Mouse (Mus musculus) spleen, adult 2 months (tissue): ENCODE data around the gene Dnajb4. TPM values are rescaled to one million over a fixed set of nuclear protein-coding genes. Genes with fewer than 3 reads are reported as not detected.

ENCODE experiments used
- DNase-seq, 2 experiments: peaks; one replicate each; pipeline versions ENCODE4 v3.0.0 to v3.0.0-alpha.2; 2012 to 2021; ENCODE audit warnings: low spot score in 2 of 2, low read depth in 1 of 2
- H3K27ac ChIP-seq: fragments of 200-500 bp; 2 replicates; pipeline ENCODE4 v1.5.1; 2012; ENCODE audit warnings: low read length, inconsistent platforms; ENCODE audit not compliant: insufficient read depth
- H3K27me3 ChIP-seq: fragments of 200-500 bp; 2 replicates; pipeline ENCODE4 v1.6.1; 2012; ENCODE audit warnings: mild to moderate bottlenecking, moderate library complexity, low read length, inconsistent platforms; ENCODE audit not compliant: control insufficient read depth, insufficient read depth
- H3K36me3 ChIP-seq: fragments of 200-500 bp; 2 replicates; pipeline ENCODE4 v1.6.1; 2012; ENCODE audit warnings: mild to moderate bottlenecking, low read length, inconsistent platforms; ENCODE audit not compliant: control insufficient read depth, insufficient read depth
- H3K4me1 ChIP-seq: fragments of 200-500 bp; 2 replicates; pipeline ENCODE4 v1.6.1; 2011; ENCODE audit warnings: inconsistent platforms; ENCODE audit not compliant: control insufficient read depth, insufficient read depth, insufficient read length
- H3K4me3 ChIP-seq: fragments of 200-500 bp; 2 replicates; pipeline ENCODE4 v1.5.1; 2011; ENCODE audit warnings: mild to moderate bottlenecking, inconsistent platforms; ENCODE audit not compliant: insufficient read depth, insufficient read length; ENCODE audit errors: extremely low read depth
- CTCF ChIP-seq: fragments of 200-500 bp; IDR thresholded peaks from 2 replicates; pipeline ENCODE4 v1.5.1; 2011; ENCODE audit warnings: mild to moderate bottlenecking, inconsistent platforms; ENCODE audit not compliant: insufficient read depth, insufficient read length, insufficient replicate concordance; ENCODE audit errors: extremely low read depth
- POLR2A ChIP-seq: fragments of 200-500 bp; IDR thresholded peaks from 2 replicates; pipeline ENCODE4 v1.6.1; 2011; ENCODE audit warnings: low read depth, low read length, inconsistent platforms
- WGBS: fragments of 180-500 bp; shearing (Covaris S2); methylation state at CpG from one replicate; pipeline ENCODE4 v1.1.7; 2018; 5-methylcytosine and 5-hydroxymethylcytosine counted together
- polyA plus RNA-seq: library from polyadenylated mRNA; depleted of rRNA; stranded (reverse); fragments of >200 nt; gene quantifications from 2 replicates; pipeline ENCODE4 v1.2.3, GENCODE M21; 2012

Dnajb4 gene
- polyA plus RNA-seq, 1 experiment = 2.4 TPM

- H3K4me3 ChIP-seq = no peak overlapping the region
- no peaks in the 10 kb centered on the region for H3K27me3 ChIP-seq
- DNase-seq = no peak
- H3K36me3 ChIP-seq = no peaks in the 10 kb centered on the region
- TF ChIP-seq POLR2A = no peak
- TF ChIP-seq CTCF = no peak
- H3K4me1 ChIP-seq = no peaks in the 10 kb centered on the region
- no peak overlapping the region for H3K27ac ChIP-seq
- 89% methylated on average over 23 of the region's 23 CpGs for WGBS
Observed at GRCm38 (mm10) chr3:152156816-152157496, 53.1 kb downstream of the Dnajb4 start.

GRCm38 (mm10) chr3:152155296-152155948, 54.7 kb downstream of the Dnajb4 start:
- Histone ChIP-seq H3K36me3 (no peaks in the 10 kb centered on the region), H3K27me3 (no peaks in the 10 kb centered on the region), H3K4me1 (no peaks in the 10 kb centered on the region), H3K27ac (no peak overlapping the region), H3K4me3 (no peak overlapping the region)
- TF ChIP-seq POLR2A (no peak), CTCF (no peak)
- no peak for DNase-seq
- 87% methylated on average over 11 of the region's 11 CpGs for WGBS

GRCm38 (mm10) chr3:152154095-152154494, 56.0 kb downstream of the Dnajb4 start:
- no peak for TF ChIP-seq CTCF
- TF ChIP-seq POLR2A = no peak
- Histone ChIP-seq H3K27ac (no peak overlapping the region), H3K36me3 (no peaks in the 10 kb centered on the region), H3K27me3 (no peaks in the 10 kb centered on the region), H3K4me3 (no peak overlapping the region), H3K4me1 (no peaks in the 10 kb centered on the region)
- WGBS = 84% methylated on average over 5 of the region's 5 CpGs
- no peak for DNase-seq

- H3K27me3 ChIP-seq = no peaks in the 10 kb centered on the region
- H3K4me3 ChIP-seq = no peak overlapping the region
- no peak overlapping the region for H3K27ac ChIP-seq
- no peaks in the 10 kb centered on the region for H3K36me3 ChIP-seq
- no peak for DNase-seq
- H3K4me1 ChIP-seq = no peaks in the 10 kb centered on the region
- WGBS = 93% methylated on average over 2 of the region's 2 CpGs
- TF ChIP-seq CTCF (no peak), POLR2A (no peak)
Observed at GRCm38 (mm10) chr3:152153152-152153551, 57.0 kb downstream of the Dnajb4 start.

GRCm38 (mm10) chr3:152152483-152152804, 57.7 kb downstream of the Dnajb4 start:
- no peaks in the 10 kb centered on the region for H3K27me3 ChIP-seq
- H3K4me1 ChIP-seq = no peaks in the 10 kb centered on the region
- no peak for TF ChIP-seq POLR2A
- TF ChIP-seq CTCF = no peak
- H3K27ac ChIP-seq = no peak overlapping the region
- WGBS = 100% methylated on average over 1 of the region's 1 CpGs
- no peak overlapping the region for H3K4me3 ChIP-seq
- no peaks in the 10 kb centered on the region for H3K36me3 ChIP-seq
- DNase-seq = no peak

- no peak for DNase-seq
- Histone ChIP-seq H3K4me3 (no peak overlapping the region; the same call in 1 of the 2 replicates), H3K4me1 (no peaks in the 10 kb centered on the region), H3K27me3 (no peaks in the 10 kb centered on the region), H3K36me3 (no peaks in the 10 kb centered on the region), H3K27ac (no peak overlapping the region)
- WGBS = 74% methylated on average over 29 of the region's 29 CpGs
- TF ChIP-seq CTCF = no peak
Observed at GRCm38 (mm10) chr3:152151725-152152482, 58.2 kb downstream of the Dnajb4 start.
